Mouse (Mus musculus) spleen, adult 2 months (tissue): ENCODE measurements around the gene Lclat1.

Experiments
- CTCF ChIP-seq: fragments of 200-500 bp; IDR thresholded peaks from 2 replicates; pipeline ENCODE4 v1.5.1; 2011; ENCODE audit warnings: mild to moderate bottlenecking, inconsistent platforms; ENCODE audit not compliant: insufficient read depth, insufficient read length, insufficient replicate concordance; ENCODE audit errors: extremely low read depth
- POLR2A ChIP-seq: fragments of 200-500 bp; IDR thresholded peaks from 2 replicates; pipeline ENCODE4 v1.6.1; 2011; ENCODE audit warnings: low read depth, low read length, inconsistent platforms

GRCm38 (mm10) chr17:73233975-73234374, 126.2 kb downstream of the Lclat1 start:
- TF ChIP-seq CTCF (no peak), POLR2A (no peak)
